Mouse (Mus musculus) limb, embryonic 10.5 days (tissue): Measurements from ENCODE around the gene Rcor2. TPM values are rescaled to one million over a fixed set of nuclear protein-coding genes. Genes with fewer than 3 reads are reported as not detected.

ENCODE experiments used
- DNase-seq: peaks from one replicate; pipeline ENCODE4 v3.0.0-alpha.2; 2017; ENCODE audit warnings: low spot score
- H3K27ac ChIP-seq: fragments of 300-500 bp; sonication (generic); 2 replicates; pipeline ENCODE4 v1.5.1; 2016; ENCODE audit warnings: mild to moderate bottlenecking
- H3K27me3 ChIP-seq: fragments of 300-500 bp; sonication (generic); 2 replicates; pipeline ENCODE4 v1.6.1; 2016; ENCODE audit warnings: low read depth, mild to moderate bottlenecking; ENCODE audit not compliant: poor library complexity, severe bottlenecking
- H3K36me3 ChIP-seq: fragments of 300-500 bp; sonication (generic); 2 replicates; pipeline ENCODE4 v1.6.1; 2016; ENCODE audit warnings: mild to moderate bottlenecking, moderate library complexity
- H3K4me1 ChIP-seq: fragments of 300-500 bp; sonication (generic); 2 replicates; pipeline ENCODE4 v1.6.1; 2016
- H3K4me3 ChIP-seq: fragments of 300-500 bp; sonication (generic); 2 replicates; pipeline ENCODE4 v1.5.1; 2016; ENCODE audit warnings: mild to moderate bottlenecking, moderate library complexity
- H3K9me3 ChIP-seq: fragments of 300-500 bp; sonication (generic); replicated peaks from 2 replicates; pipeline ENCODE4 v1.6.1; 2016; ENCODE audit warnings: mild to moderate bottlenecking
- WGBS: fragments of 180-500 bp; shearing (Covaris S2); methylation state at CpG from one replicate; pipeline ENCODE4 v1.1.7; 2016; 5-methylcytosine and 5-hydroxymethylcytosine counted together
- polyA plus RNA-seq: library from polyadenylated mRNA; unstranded; fragments of >200 nt; fragmentation: Nextera tagmentation; extraction: Ambion mirVana; gene quantifications from 2 replicates; pipeline ENCODE4 v1.2.1, GENCODE M21; 2016

Gene Rcor2
- polyA plus RNA-seq, 1 experiment from 2014 or later = 54.9 TPM

DNA sequence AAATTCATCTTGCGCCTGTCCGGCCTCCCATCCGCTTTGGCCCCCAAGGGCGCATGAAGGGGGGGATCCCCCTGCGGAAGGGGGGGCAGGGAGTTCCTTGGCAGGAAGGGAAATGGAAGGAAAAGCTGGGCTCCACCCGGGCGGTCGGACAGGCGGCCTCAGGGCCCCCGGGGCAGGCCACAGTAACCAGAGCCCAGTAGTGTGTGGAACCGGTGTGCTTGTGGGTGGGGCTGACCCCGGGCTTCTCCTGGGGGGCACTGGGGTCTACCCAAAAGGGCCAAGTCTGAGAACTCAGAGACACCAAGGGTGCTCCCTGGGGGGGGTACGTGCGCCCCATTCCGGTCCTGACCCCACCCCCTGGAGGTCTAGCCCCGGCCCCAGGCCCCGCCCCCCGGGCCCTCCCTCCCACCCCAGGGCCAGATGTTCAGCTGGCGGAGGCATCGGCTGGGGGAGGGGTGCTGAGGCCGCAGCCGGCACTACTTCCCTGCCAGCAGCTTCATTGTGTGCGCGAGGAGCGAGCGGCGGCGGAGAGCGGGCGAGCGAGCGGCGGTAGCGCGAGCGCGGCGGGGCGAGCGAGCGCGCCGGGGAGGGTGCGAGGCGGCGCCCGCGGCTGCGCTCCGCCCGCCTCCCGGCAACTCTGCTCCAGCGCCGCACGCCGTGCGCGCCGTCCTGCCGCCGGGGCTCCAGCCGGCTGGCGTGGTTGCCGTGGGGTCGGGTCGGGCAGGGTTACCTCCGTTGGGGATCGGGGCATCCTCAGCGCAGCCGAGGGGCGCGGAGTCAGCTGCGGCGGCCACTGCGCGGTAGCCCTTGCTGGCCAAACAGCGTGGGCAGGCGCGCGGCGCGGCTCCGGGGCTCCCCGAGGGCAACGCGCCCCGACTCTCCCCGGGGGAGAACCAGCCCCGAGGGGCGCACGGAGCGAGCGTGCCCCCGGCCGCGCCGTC lies 926 bp downstream of the Rcor2 start:
- Histone ChIP-seq H3K36me3 (peaks cover 35% of the 10 kb centered on the region), H3K9me3 (no peaks in the 10 kb centered on the region), H3K27me3 (no peaks in the 10 kb centered on the region), H3K27ac (peak overlapping the region; percentile 99), H3K4me1 (peaks cover 62% of the 10 kb centered on the region), H3K4me3 (peak overlapping the region; percentile 76)
- WGBS = 1% methylated on average over 89 of the region's 97 CpGs
- peak; percentile 96 for DNase-seq

GRCm38 (mm10) chr19:7268722-7269090 lies 1.6 kb downstream of the Rcor2 start:
- Histone ChIP-seq H3K4me1 (peaks cover 62% of the 10 kb centered on the region), H3K27me3 (no peaks in the 10 kb centered on the region), H3K9me3 (no peaks in the 10 kb centered on the region), H3K36me3 (peaks cover 42% of the 10 kb centered on the region), H3K4me3 (peak overlapping the region; percentile 76), H3K27ac (peak overlapping the region; percentile 99)
- DNase-seq = peak; percentile 95
- WGBS = under 1% methylated on average over 30 of the region's 30 CpGs

DNA sequence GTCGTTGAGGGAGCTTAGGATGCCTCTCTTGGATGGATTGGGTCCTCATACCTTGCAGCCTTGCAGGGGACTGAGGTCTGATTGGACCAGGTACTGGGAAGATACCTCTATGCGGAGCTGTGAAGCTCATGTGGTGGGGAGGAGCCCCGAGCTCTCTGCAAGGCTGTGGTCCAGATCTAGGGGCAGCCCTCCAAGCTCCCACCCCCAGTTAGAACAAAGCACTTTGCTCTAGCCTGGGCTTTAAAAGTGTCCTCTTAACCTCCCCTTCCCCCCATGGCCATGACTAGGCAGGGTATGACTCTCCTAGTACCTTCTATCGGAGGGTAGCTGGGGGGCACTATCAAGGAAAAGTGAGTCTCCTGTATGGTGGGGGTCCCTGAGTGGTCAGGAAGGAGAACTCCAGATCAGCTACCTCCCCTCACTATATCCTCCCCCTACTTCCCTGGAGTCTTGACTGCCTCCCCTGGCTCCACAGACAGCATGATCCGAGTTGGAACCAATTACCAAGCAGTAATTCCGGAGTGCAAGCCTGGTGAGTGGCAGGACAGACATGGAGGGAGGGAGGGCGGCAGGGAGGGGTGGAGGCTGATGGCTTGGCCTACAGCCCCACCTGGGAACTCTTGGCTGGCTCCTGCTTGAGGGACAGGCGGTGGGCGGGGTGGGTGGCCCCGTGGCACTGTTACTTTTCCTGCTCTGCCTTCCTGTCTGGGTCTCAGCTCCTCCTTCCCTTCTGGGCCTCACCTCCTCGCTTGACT lies 2.3 kb downstream of the Rcor2 start:
- peak overlapping the region; percentile 76 for H3K4me3 ChIP-seq
- no peaks in the 10 kb centered on the region for H3K27me3 ChIP-seq
- H3K36me3 ChIP-seq = peaks cover 49% of the 10 kb centered on the region
- 7% methylated on average over 11 of the region's 11 CpGs for WGBS
- H3K27ac ChIP-seq = peak overlapping the region; percentile 99
- no peaks in the 10 kb centered on the region for H3K9me3 ChIP-seq
- DNase-seq = peak; percentile 55
- peaks cover 61% of the 10 kb centered on the region for H3K4me1 ChIP-seq

DNA sequence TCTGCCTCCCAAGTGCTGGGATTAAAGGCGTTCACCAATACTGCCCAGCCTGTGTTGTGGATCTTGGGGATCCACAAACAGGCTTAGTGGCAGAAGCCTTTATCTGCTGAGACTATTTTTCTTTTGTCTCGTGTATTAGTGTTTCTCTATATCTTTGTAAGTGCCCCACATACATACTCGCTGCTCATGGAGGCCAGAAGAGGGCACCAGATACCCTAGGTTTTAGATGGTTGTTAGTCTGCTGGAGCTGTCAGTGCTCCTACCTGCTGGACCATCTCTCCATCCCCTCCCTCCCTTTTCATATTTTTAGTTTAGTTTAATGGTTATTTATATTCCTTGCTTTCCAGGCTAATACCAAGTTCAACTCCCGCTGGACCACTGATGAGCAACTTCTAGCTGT lies 6.4 kb downstream of the Rcor2 start:
- H3K4me3 ChIP-seq = no peak overlapping the region
- peaks cover 90% of the 10 kb centered on the region for H3K36me3 ChIP-seq
- H3K4me1 ChIP-seq = peaks cover 45% of the 10 kb centered on the region
- H3K27me3 ChIP-seq = no peaks in the 10 kb centered on the region
- no peaks in the 10 kb centered on the region for H3K9me3 ChIP-seq
- 93% methylated on average over 4 of the region's 4 CpGs for WGBS
- no peak for DNase-seq
- no peak overlapping the region for H3K27ac ChIP-seq

DNA sequence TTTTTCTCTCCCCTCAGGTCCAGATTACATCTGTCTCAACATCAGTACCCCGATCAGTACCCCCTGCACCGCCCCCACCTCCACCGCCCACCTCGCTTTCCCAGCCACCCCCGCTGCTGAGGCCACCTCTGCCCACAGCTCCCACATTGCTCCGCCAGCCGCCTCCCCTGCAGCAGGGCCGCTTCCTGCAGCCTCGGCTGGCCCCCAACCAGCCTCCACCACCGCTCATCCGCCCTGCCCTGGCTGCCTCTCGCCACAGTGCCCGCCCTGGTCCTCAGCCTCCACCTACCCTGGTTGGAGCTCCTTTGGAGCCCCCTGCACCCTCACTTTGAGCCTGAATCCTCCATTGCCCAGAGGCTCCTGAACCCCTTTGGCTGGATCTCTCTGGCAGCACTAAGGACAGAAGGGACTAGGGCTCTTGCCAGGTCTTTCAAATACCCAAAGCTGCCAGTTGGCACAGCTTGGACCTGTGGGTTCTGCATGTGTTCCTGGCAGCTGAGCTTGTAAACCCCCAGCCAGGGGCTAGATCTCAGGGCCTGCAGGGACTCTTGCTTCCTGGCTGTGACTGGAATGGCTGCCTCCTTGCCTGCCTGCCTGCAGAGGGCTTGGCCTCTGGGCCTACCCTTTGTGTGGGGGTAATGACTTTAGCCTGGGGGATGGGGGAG lies 7.3 kb downstream of the Rcor2 start:
- Histone ChIP-seq H3K27me3 (no peaks in the 10 kb centered on the region), H3K9me3 (no peaks in the 10 kb centered on the region), H3K27ac (peak overlapping the region; percentile 20), H3K36me3 (peaks cover 99% of the 10 kb centered on the region), H3K4me1 (peaks cover 50% of the 10 kb centered on the region), H3K4me3 (no peak overlapping the region)
- no peak for DNase-seq
- WGBS = 89% methylated on average over 13 of the region's 13 CpGs

GRCm38 (mm10) chr19:7275131-7275789 lies 8.1 kb downstream of the Rcor2 start:
- no peak overlapping the region for H3K27ac ChIP-seq
- H3K4me3 ChIP-seq = no peak overlapping the region
- H3K4me1 ChIP-seq = peaks cover 42% of the 10 kb centered on the region
- H3K27me3 ChIP-seq = no peaks in the 10 kb centered on the region
- DNase-seq = no peak
- WGBS = 61% methylated on average over 7 of the region's 7 CpGs
- no peaks in the 10 kb centered on the region for H3K9me3 ChIP-seq
- H3K36me3 ChIP-seq = peaks cover 98% of the 10 kb centered on the region

GRCm38 (mm10) chr19:7276053-7276659 lies 9.0 kb downstream of the Rcor2 start:
- Histone ChIP-seq H3K4me1 (peaks cover 33% of the 10 kb centered on the region), H3K4me3 (no peak overlapping the region), H3K27ac (peak overlapping the region; percentile 54; the same call in 1 of the 2 replicates), H3K9me3 (no peaks in the 10 kb centered on the region), H3K36me3 (peaks cover 98% of the 10 kb centered on the region), H3K27me3 (no peaks in the 10 kb centered on the region)
- 54% methylated on average over 7 of the region's 7 CpGs for WGBS
- DNase-seq = no peak

GRCm38 (mm10) chr19:7276796-7277195 lies 9.7 kb downstream of the Rcor2 start:
- DNase-seq = no peak
- no peak overlapping the region for H3K27ac ChIP-seq
- H3K4me1 ChIP-seq = peaks cover 31% of the 10 kb centered on the region
- H3K4me3 ChIP-seq = no peak overlapping the region
- no peaks in the 10 kb centered on the region for H3K27me3 ChIP-seq
- WGBS = 77% methylated on average over 7 of the region's 7 CpGs
- peaks cover 98% of the 10 kb centered on the region for H3K36me3 ChIP-seq
- H3K9me3 ChIP-seq = no peaks in the 10 kb centered on the region

DNA sequence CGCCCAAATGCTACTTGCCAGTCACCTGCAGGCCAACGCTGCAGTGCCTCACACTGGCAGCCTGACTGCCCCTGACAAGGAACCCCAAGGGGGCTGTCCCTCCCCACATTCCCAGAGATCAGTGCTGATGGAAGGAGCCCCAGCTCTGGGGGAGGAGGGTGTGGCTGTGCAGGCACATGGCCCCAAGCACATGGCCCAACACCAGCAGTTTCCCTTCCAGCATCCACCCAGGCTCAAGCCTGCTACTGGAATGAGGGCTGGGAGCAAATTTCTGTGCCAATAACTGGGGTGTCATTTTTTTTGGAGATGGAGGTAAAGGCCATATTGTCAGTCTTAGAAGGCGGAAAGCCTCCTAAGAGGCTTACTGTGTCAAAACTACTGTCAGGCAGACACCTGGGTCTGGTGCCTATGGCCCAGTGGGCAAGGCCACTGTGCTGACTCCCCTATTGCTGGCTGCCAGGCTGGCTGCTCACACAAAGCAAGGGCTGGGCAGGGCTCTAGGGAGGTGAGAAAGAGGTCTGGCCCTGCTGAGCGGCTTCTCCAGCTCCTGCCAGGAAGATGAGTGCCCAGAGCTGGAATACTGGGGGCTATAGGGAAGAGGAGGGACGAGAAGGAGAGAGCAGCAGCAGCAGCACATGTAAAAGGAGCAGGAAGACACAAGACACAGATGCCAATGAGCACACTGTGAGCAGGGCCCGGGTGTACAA lies 11.2 kb downstream of the Rcor2 start:
- Histone ChIP-seq H3K27me3 (no peaks in the 10 kb centered on the region), H3K4me1 (peaks cover 31% of the 10 kb centered on the region), H3K4me3 (no peak overlapping the region), H3K9me3 (no peaks in the 10 kb centered on the region), H3K36me3 (peaks cover 98% of the 10 kb centered on the region), H3K27ac (no peak overlapping the region)
- 82% methylated on average over 6 of the region's 6 CpGs for WGBS
- DNase-seq = no peak

GRCm38 (mm10) chr19:7279114-7279513 lies 12.0 kb downstream of the Rcor2 start:
- WGBS = 41% methylated on average over 6 of the region's 6 CpGs

DNA sequence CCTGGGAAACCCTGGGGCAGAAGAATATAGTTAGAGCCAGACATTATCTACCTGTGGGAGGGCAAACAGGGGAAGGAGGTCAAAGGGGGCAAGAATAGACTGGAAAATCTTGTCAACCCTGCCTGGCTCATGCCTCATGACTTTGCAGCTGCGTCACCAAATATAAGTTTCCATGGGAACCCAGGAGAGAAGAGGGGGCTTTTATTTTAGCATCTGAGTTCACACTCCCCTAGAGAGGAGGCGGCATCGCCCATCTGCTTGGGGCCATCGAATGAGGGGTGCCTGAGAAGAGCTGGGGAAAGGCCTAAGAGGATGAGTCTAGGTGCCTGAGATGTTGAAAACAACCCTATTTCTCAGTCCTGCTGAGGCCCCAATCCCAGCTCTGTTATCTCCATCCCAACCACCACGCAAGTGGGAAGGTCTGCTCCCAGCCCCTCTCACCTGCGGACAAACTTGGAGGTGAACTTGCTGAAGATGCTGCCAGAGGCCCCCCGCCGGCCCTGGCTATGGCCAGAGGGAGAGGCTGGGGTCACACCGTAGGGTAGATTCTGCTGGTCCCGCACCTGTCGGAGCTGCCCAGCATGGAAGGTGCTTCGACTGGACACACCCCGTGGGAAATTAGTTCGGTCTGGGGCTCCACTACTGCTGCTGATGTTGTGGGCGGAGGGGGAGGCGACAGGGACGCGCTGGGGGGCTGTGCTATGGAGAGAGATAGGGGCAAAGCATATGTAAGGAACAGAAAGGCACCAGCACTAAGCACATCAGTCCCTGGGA lies 13.6 kb downstream of the Rcor2 start:
- DNase-seq = no peak
- Histone ChIP-seq H3K27ac (no peak overlapping the region), H3K36me3 (peaks cover 98% of the 10 kb centered on the region), H3K27me3 (no peaks in the 10 kb centered on the region), H3K4me3 (no peak overlapping the region), H3K9me3 (no peaks in the 10 kb centered on the region), H3K4me1 (peaks cover 16% of the 10 kb centered on the region)
- 91% methylated on average over 18 of the region's 18 CpGs for WGBS

More at GRCm38 (mm10) chr19:7279114-7279513, 12.0 kb downstream of the Rcor2 start:
- Histone ChIP-seq H3K27me3 (no peaks in the 10 kb centered on the region), H3K27ac (no peak overlapping the region), H3K4me1 (peaks cover 29% of the 10 kb centered on the region), H3K4me3 (no peak overlapping the region), H3K9me3 (no peaks in the 10 kb centered on the region), H3K36me3 (peaks cover 98% of the 10 kb centered on the region)
- DNase-seq = peak; percentile 60
